Mouse (Mus musculus) CH12.LX (cell line): ENCODE measurements around the gene Ccr1l1. TPM values are rescaled to one million over a fixed set of nuclear protein-coding genes. Genes with fewer than 3 reads are reported as not detected.

ENCODE experiments used
- DNase-seq: peaks from one replicate; pipeline ENCODE4 v3.0.0-alpha.2; 2013; ENCODE audit errors: extremely low read depth
- H3K27ac ChIP-seq: 2 replicates; pipeline ENCODE4 v1.5.1; 2012; ENCODE audit warnings: low read depth, mild to moderate bottlenecking, control low read depth, moderate library complexity; ENCODE audit not compliant: insufficient read depth
- H3K27me3 ChIP-seq: replicated peaks from 2 replicates; pipeline ENCODE3; 2012; ENCODE audit warnings: inconsistent platforms
- H3K36me3 ChIP-seq, 2 experiments: replicated peaks in 1 of 2; 2 replicates each; pipeline versions ENCODE3 to v1.6.1; 2012; ENCODE audit warnings: inconsistent platforms in 1 of 2, low read length in 1 of 2, mild to moderate bottlenecking in 1 of 2, mixed read lengths in 1 of 2, moderate library complexity in 1 of 2; ENCODE audit not compliant: control insufficient read depth in 1 of 2, insufficient read depth in 1 of 2
- H3K4me1 ChIP-seq, 2 experiments: 2 replicates each; pipeline ENCODE4 v1.6.1; 2012; ENCODE audit warnings: inconsistent platforms in 1 of 2, moderate library complexity in 1 of 2; ENCODE audit not compliant: insufficient read depth in 2 of 2, control insufficient read depth in 1 of 2
- H3K4me2 ChIP-seq: 2 replicates; pipeline ENCODE4 v1.6.1; 2012; ENCODE audit warnings: low read depth, mild to moderate bottlenecking, control low read depth; ENCODE audit not compliant: poor library complexity, insufficient read depth, severe bottlenecking
- H3K4me3 ChIP-seq, 3 experiments: fragments of 150-350 bp in 1 of 3; sonication (generic) in 1 of 3; replicated peaks in 1 of 3; 2 replicates each; pipeline versions ENCODE3 to v1.5.1; 2011 to 2012; ENCODE audit warnings: low read depth in 2 of 3, low read length in 2 of 3, mild to moderate bottlenecking in 2 of 3, moderate library complexity in 2 of 3, control low read depth in 1 of 3, improper control_type of control experiment in 1 of 3, inconsistent platforms in 1 of 3, mixed read lengths in 1 of 3; ENCODE audit not compliant: poor library complexity in 1 of 3
- H3K79me2 ChIP-seq: replicated peaks from 2 replicates; pipeline ENCODE4 v1.6.1; 2012; ENCODE audit warnings: mild to moderate bottlenecking, moderate library complexity; ENCODE audit not compliant: control insufficient read depth, poor library complexity, insufficient read depth, severe bottlenecking; ENCODE audit errors: extremely low read depth
- H3K9ac ChIP-seq: 2 replicates; pipeline ENCODE4 v1.6.1; 2012; ENCODE audit warnings: low read depth, mild to moderate bottlenecking, control low read depth, moderate library complexity; ENCODE audit not compliant: insufficient read depth
- H3K9me3 ChIP-seq: replicated peaks from 2 replicates; pipeline ENCODE3; 2012; ENCODE audit warnings: low read length, inconsistent platforms, mixed read lengths
- BHLHE40 ChIP-seq: IDR thresholded peaks from 2 replicates; pipeline ENCODE4 v1.6.1; 2011; ENCODE audit warnings: mild to moderate bottlenecking, low read depth, low read length, improper control_type of control experiment
- CHD1 ChIP-seq: IDR thresholded peaks from 2 replicates; pipeline ENCODE4 v1.6.1; 2012; ENCODE audit warnings: low read depth, low read length, improper control_type of control experiment, inconsistent platforms
- ELF1 ChIP-seq: IDR thresholded peaks from 2 replicates; pipeline ENCODE4 v1.6.1; 2014; ENCODE audit warnings: low read depth, mild to moderate bottlenecking, inconsistent platforms, low read length, improper control_type of control experiment
- EP300 ChIP-seq: IDR thresholded peaks from 2 replicates; pipeline ENCODE4 v1.6.1; 2011; ENCODE audit warnings: low read length, improper control_type of control experiment
- HCFC1 ChIP-seq: IDR thresholded peaks from 2 replicates; pipeline ENCODE4 v1.6.1; 2012; ENCODE audit warnings: low read depth, mild to moderate bottlenecking, inconsistent platforms, low read length, improper control_type of control experiment
- MAFK ChIP-seq: IDR thresholded peaks from 2 replicates; pipeline ENCODE4 v1.6.1; 2011; ENCODE audit warnings: low read length, improper control_type of control experiment; ENCODE audit not compliant: insufficient replicate concordance
- MAX ChIP-seq: IDR thresholded peaks from 2 replicates; pipeline ENCODE4 v1.6.1; 2011; ENCODE audit warnings: low read length, improper control_type of control experiment
- MYC ChIP-seq: IDR thresholded peaks from 2 replicates; pipeline ENCODE4 v1.6.1; 2011; ENCODE audit warnings: low read depth, mild to moderate bottlenecking, improper control_type of control experiment, low read length
- NELFE ChIP-seq: IDR thresholded peaks from 2 replicates; pipeline ENCODE4 v1.6.1; 2011; ENCODE audit warnings: low read depth, low read length, improper control_type of control experiment
- PAX5 ChIP-seq: IDR thresholded peaks from 2 replicates; pipeline ENCODE4 v1.6.1; 2012; ENCODE audit warnings: low read length, inconsistent platforms, mixed read lengths
- POLR2AphosphoS2 ChIP-seq: IDR thresholded peaks from 2 replicates; pipeline ENCODE4 v1.6.1; 2011; ENCODE audit warnings: low read depth, low read length, improper control_type of control experiment
- RCOR1 ChIP-seq: conservative IDR thresholded peaks from 2 replicates; pipeline ENCODE4 v1.6.1; 2012; ENCODE audit warnings: low read depth, mild to moderate bottlenecking, inconsistent platforms, low read length, improper control_type of control experiment
- SIN3A ChIP-seq: IDR thresholded peaks from 2 replicates; pipeline ENCODE4 v1.6.1; 2012; ENCODE audit warnings: low read length, improper control_type of control experiment, inconsistent platforms
- TBP ChIP-seq: conservative IDR thresholded peaks from 2 replicates; pipeline ENCODE4 v1.6.1; 2011; ENCODE audit warnings: low read depth, low read length, improper control_type of control experiment
- TCF12 ChIP-seq: IDR thresholded peaks from 2 replicates; pipeline ENCODE4 v1.6.1; 2014; ENCODE audit warnings: low read depth, mild to moderate bottlenecking, inconsistent platforms, low read length, improper control_type of control experiment
- ZKSCAN1 ChIP-seq: IDR thresholded peaks from 2 replicates; pipeline ENCODE4 v1.6.1; 2012; ENCODE audit warnings: low read depth, inconsistent platforms, low read length, improper control_type of control experiment, borderline replicate concordance
- dilution Hi-C: fragments of 300-500 bp; cut with MboI; formaldehyde crosslinking; loops from 2 replicates; pipeline ENCODE4 v1.14.3; 2020; ENCODE audit warnings: low sequenced_read_pairs; ENCODE audit not compliant: extremely low pct_unique_long_range_greater_than_20kb, extremely low pct_ligation_motif_present
- in situ Hi-C: fragments of 300-500 bp; cut with MboI; formaldehyde crosslinking; loops from 3 replicates; pipeline ENCODE4 v1.14.3; 2019; ENCODE audit warnings: low sequenced_read_pairs, low pct_ligation_motif_present, low pct_unique_long_range_greater_than_20kb, mixed read lengths
- polyA plus RNA-seq: library from polyadenylated mRNA; unstranded; fragments of >175 nt; gene quantifications from 2 replicates; pipeline ENCODE4 v1.2.1, GENCODE M21; 2012; ENCODE audit warnings: low read depth; ENCODE audit not compliant: insufficient read length
- total RNA-seq, 2 experiments: library from RNA; depleted of rRNA; stranded (reverse); fragments of 300-350 nt in 1 of 2; fragments of >200 nt in 1 of 2; gene quantifications; 2 replicates each; pipeline ENCODE4 v1.2.3; 2012 to 2014

The Ccr1l1 gene
- total and polyA plus RNA-seq, 3 experiments, result 0.08 TPM; not detected in 2

DNA sequence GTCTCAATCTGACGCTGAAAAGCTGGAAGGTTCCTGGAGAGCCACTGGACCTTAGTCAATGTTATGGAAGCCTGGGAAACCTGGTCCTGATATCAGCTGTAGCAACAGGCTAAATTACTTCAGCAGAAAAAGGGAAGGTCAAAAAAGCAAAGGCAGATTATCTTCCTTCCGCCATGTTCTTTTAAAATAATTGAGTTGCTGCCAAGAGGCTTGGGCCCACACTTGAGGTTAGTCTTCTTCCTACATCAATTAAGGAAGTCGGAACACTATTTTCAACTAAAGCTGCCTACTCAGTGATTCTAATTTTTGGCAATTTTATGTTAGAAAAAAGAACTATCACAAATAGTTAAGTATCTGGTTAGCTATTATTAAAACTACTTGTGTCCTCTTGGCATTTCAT, 41.7 kb upstream of the Ccr1l1 start:
- Histone ChIP-seq H3K4me2 (no peak overlapping the region), H3K9me3 (no peaks in the 10 kb centered on the region), H3K4me3 (no peak overlapping the region), H3K79me2 (no peaks in the 10 kb centered on the region), H3K27me3 (no peaks in the 10 kb centered on the region), H3K4me1 (no peaks in the 10 kb centered on the region), H3K36me3 (no peaks in the 10 kb centered on the region), H3K27ac (no peak overlapping the region), H3K9ac (no peak overlapping the region)
- no peak for TF ChIP-seq TBP
- no peak for TF ChIP-seq RCOR1
- TF ChIP-seq MAX, result no peak
- TF ChIP-seq ZKSCAN1, result no peak
- TF ChIP-seq CHD1, result no peak
- TF ChIP-seq NELFE, result no peak
- TF ChIP-seq TCF12, result no peak
- no peak for TF ChIP-seq SIN3A
- TF ChIP-seq MAFK, result no peak
- no peak for TF ChIP-seq POLR2AphosphoS2
- TF ChIP-seq ELF1, result no peak
- TF ChIP-seq HCFC1, result no peak
- no peak for TF ChIP-seq MYC
- TF ChIP-seq EP300, result no peak
- DNase-seq, result no peak
- dilution Hi-C loops, result no loop called here
- in situ Hi-C loops, result no loop called here

DNA sequence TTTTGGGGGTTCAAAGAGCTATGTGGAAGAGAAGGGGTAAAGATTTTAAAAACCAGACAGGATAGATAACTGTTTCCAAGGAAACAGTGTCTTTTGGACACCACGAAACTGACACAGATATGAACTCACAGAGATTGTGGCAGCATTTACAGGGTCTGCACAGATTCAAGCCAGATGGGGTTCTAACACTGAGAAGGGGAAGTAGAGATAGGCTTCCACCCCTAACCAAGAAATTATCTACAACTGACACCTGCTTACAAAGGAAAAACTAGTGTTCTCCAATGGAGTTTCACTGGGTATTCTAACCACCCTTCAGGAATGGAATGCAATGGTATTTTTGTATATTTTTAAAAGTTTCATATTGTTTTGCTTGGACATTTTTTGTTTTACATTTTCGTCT, 37.8 kb upstream of the Ccr1l1 start:
- Histone ChIP-seq H3K27me3 (no peaks in the 10 kb centered on the region), H3K4me3 (no peak overlapping the region), H3K36me3 (no peaks in the 10 kb centered on the region), H3K79me2 (no peaks in the 10 kb centered on the region), H3K4me1 (no peaks in the 10 kb centered on the region), H3K4me2 (no peak overlapping the region), H3K27ac (no peak overlapping the region), H3K9ac (no peak overlapping the region), H3K9me3 (no peaks in the 10 kb centered on the region)
- in situ Hi-C loops, result no loop called here
- TF ChIP-seq PAX5 (no peak), EP300 (no peak), BHLHE40 (no peak)
- DNase-seq, result no peak
- dilution Hi-C loops, result no loop called here
